ENCODE assay signal across 8 mouse cellular contexts in the genomic region with DNA sequence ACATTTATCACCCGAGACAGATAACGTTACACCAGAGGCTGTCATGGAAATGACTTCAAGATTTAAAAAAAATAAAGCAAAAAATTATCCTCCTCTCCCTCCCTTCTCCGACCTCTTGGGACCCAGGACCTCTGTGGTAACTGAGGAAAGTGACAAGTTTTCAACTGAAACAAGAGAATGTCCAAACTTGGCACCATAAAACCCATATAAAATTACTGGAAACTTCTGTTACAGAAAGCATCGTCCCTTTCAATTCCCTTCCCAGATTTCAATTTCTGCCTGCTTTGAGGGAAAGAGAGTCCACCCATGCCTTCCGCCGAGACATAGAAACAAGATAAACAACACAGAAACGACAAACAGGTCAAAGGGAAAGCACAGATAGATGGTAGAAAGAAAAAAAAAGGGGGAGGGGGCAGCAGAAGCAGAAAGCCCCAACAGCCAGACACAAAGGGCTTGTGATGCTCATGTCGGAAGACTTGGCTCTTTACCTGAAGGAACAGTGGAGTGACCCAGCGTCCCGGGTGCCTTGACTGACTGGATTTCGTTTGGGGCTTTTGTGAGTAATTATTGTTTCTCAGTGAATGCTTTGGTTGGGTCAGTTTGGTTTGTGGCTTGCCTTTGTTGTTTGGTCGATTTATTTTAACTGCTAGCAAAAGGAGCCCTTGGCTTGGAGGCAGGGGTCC. TPM values are rescaled to one million over a fixed set of nuclear protein-coding genes. Genes with fewer than 3 reads are reported as not detected.
DNase-seq lines count a peak whose midpoint lies in the region; ATAC-seq and TF ChIP-seq lines count a peak whose summit lies in the region.

No protein-coding gene starts in this region.

- peak overlapping the region; percentile 86 for H3K4me2 ChIP-seq in limb, embryonic 13.5 days (replicated peaks)

- H3K4me1 ChIP-seq in heart, embryonic 10.5 days, result peaks cover 18% of the 10 kb centered on the region
- H3K4me1 ChIP-seq in limb, embryonic 13.5 days, result peaks cover 19% of the 10 kb centered on the region
- peaks cover 4% of the 10 kb centered on the region; the same call in 1 of the 2 replicates for H3K4me1 ChIP-seq in olfactory bulb, adult 2 months (ENCODE audit: control insufficient read depth, insufficient read depth, low read length)

- no peak for TF ChIP-seq POLR2A in olfactory bulb, adult 2 months (IDR thresholded peaks at IDR 0.05; ENCODE audit: insufficient read depth, low read depth, low read length)

- H3K4me3 ChIP-seq in heart, embryonic 10.5 days, result peak overlapping the region; percentile 60
- peak overlapping the region; percentile 48 for H3K4me3 ChIP-seq in limb, embryonic 13.5 days
- peak overlapping the region; percentile 76 for H3K4me3 ChIP-seq in olfactory bulb, adult 2 months (ENCODE audit: insufficient read depth, low read depth, low read length)

- TF ChIP-seq CTCF in olfactory bulb, adult 2 months (IDR thresholded peaks at IDR 0.05; ENCODE audit: insufficient read depth, low read depth, low read length), result no peak

- H3K9ac ChIP-seq in limb, embryonic 13.5 days, result no peak overlapping the region

- WGBS in heart, embryonic 10.5 days, result 17% methylated on average over 12 of the region's 12 CpGs
- WGBS in limb, embryonic 13.5 days, result 14% methylated on average over 12 of the region's 12 CpGs
- WGBS in olfactory bulb, adult 2 months, result 5% methylated on average over 12 of the region's 12 CpGs

- H3K9me3 ChIP-seq in heart, embryonic 10.5 days, result no peaks in the 10 kb centered on the region
- H3K9me3 ChIP-seq in limb, embryonic 13.5 days, result no peaks in the 10 kb centered on the region

- ATAC-seq in limb, embryonic 13.5 days (ENCODE audit: low FRiP score, low read depth), result no peak

- DNase-seq in heart, embryonic 10.5 days (ENCODE audit: low spot score), result no peak
- DNase-seq in heart, adult 11 months, result no peak
- peak; percentile 8 for DNase-seq in right cerebral cortex, adult 18-20 months
- DNase-seq in right cerebral cortex, postnatal 14 days, result no peak
- no peak for DNase-seq in urinary bladder, postnatal 25 days (ENCODE audit: low spot score)
- DNase-seq in left cerebral cortex, adult 11 months (ENCODE audit: low spot score), result no peak

- peaks cover 75% of the 10 kb centered on the region for H3K27me3 ChIP-seq in heart, embryonic 10.5 days (ENCODE audit: insufficient read depth, poor library complexity, severe bottlenecking)
- peaks cover 76% of the 10 kb centered on the region for H3K27me3 ChIP-seq in limb, embryonic 13.5 days

- no peak overlapping the region for H3K27ac ChIP-seq in heart, embryonic 10.5 days
- H3K27ac ChIP-seq in limb, embryonic 13.5 days, result no peak overlapping the region
- peak overlapping the region; percentile 98 for H3K27ac ChIP-seq in olfactory bulb, adult 2 months (ENCODE audit: insufficient read depth, low read depth, low read length)

- no peaks in the 10 kb centered on the region for H3K36me3 ChIP-seq in heart, embryonic 10.5 days
- no peaks in the 10 kb centered on the region for H3K36me3 ChIP-seq in limb, embryonic 13.5 days

RNA-seq across cellular contexts. Expression of gene Arpp21, which starts 1.8 kb away (rescaled TPM):
- polyA plus RNA-seq in heart, embryonic 10.5 days (2016; fragmentation: Nextera tagmentation; extraction: Ambion mirVana), result 1.8 and 2.2 TPM in 2 replicates
- 18.9 and 22.7 TPM in 2 replicates for polyA plus RNA-seq in limb, embryonic 13.5 days (2015; fragmentation: Nextera tagmentation; extraction: Ambion mirVana)
- 229 and 639 TPM in 2 replicates for polyA plus RNA-seq in olfactory bulb, adult 2 months (2012; ENCODE audit: insufficient read depth, insufficient read length, low replicate concordance, missing spikeins)
